Mouse (Mus musculus) intestine, embryonic 14.5 days (tissue): Measurements from ENCODE around the gene Fkbp5. TPM values are rescaled to one million over a fixed set of nuclear protein-coding genes. Genes with fewer than 3 reads are reported as not detected.

Experiments
- ATAC-seq: fragments of 200-750 bp; cut with Nextera tagmentation; replicated peaks from 2 replicates; pipeline ENCODE4 v1.8.0; 2017; ENCODE audit warnings: low read depth, moderate number of reproducible peaks, moderate TSS enrichment, moderate library complexity; ENCODE audit not compliant: low FRiP score, low TSS enrichment
- DNase-seq: peaks from one replicate; pipeline ENCODE4 v3.0.0-alpha.2; 2018; ENCODE audit warnings: low spot score
- H3K27ac ChIP-seq: fragments of 300-500 bp; sonication (generic); 2 replicates; pipeline ENCODE4 v1.5.1; 2014; ENCODE audit warnings: low read depth, mild to moderate bottlenecking, control low read depth
- H3K27me3 ChIP-seq: fragments of 300-500 bp; sonication (generic); replicated peaks from 2 replicates; pipeline ENCODE4 v1.6.1; 2014; ENCODE audit warnings: low read length, control low read depth; ENCODE audit not compliant: control insufficient read depth, insufficient read depth
- H3K36me3 ChIP-seq: fragments of 300-500 bp; sonication (generic); 2 replicates; pipeline ENCODE4 v1.6.1; 2014; ENCODE audit warnings: low read length, control low read depth; ENCODE audit not compliant: control insufficient read depth, insufficient read depth
- H3K4me1 ChIP-seq: fragments of 300-500 bp; sonication (generic); replicated peaks from 2 replicates; pipeline ENCODE4 v1.6.1; 2014; ENCODE audit warnings: low read length, control low read depth, mixed read lengths; ENCODE audit not compliant: control insufficient read depth, insufficient read depth
- H3K4me2 ChIP-seq: fragments of 300-500 bp; sonication (generic); 2 replicates; pipeline ENCODE4 v1.6.1; 2014; ENCODE audit warnings: low read length
- H3K4me3 ChIP-seq: fragments of 300-500 bp; sonication (generic); 2 replicates; pipeline ENCODE4 v1.5.1; 2014; ENCODE audit warnings: low read depth, low read length, control low read depth, mixed read lengths
- H3K9ac ChIP-seq: fragments of 300-500 bp; sonication (generic); 2 replicates; pipeline ENCODE4 v1.6.1; 2014; ENCODE audit warnings: mild to moderate bottlenecking, low read length
- H3K9me3 ChIP-seq: fragments of 300-500 bp; sonication (generic); 2 replicates; pipeline ENCODE4 v1.6.1; 2016; ENCODE audit warnings: low read length, control low read depth; ENCODE audit not compliant: control insufficient read depth
- WGBS: fragments of 180-500 bp; shearing (Covaris S2); extraction: QIAGEN DNeasy Blood & Tissue Kit; methylation state at CpG from one replicate; pipeline ENCODE4 v1.1.7; 2014; 5-methylcytosine and 5-hydroxymethylcytosine counted together
- polyA plus RNA-seq: library from polyadenylated mRNA; unstranded; fragments of >200 nt; fragmentation: Nextera tagmentation; extraction: Ambion mirVana; gene quantifications from 2 replicates; pipeline ENCODE4 v1.2.1, GENCODE M21; 2014

Gene Fkbp5
- polyA plus RNA-seq, 1 experiment from 2014 or later, result 8.7 TPM

DNA sequence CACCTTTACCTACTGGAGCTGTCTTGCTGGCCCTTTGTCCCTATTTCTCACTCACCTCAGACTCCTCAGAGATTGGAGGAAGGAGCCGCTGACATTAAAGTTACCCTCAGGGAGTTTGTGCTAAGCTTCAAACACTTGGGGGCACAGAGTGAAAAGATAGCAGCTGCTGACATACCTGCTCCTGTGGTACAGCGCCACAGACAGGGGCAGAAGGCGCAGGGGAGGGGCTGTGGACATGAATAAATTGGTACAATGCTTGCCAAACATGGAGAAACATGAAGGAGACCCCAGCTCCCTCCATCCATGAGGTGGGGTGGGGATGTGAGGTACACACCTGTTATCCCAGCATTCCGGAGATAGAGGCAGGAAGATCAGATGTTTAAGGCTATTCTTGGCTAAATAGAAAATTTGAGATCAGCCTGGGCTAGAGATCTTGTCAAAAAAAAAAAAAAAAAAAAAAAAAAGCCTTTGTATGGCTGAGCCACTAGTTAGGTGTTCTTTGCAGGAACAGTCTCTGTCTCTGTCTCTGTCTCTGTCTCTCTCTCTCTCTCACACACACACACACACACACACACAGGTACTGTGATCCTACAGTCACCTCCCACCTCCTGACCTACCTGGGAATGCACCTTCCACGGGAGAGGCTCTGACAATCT, 3.9 kb upstream of the Fkbp5 start:
- DNase-seq, result no peak
- H3K4me3 ChIP-seq, result no peak overlapping the region
- H3K9me3 ChIP-seq, result no peaks in the 10 kb centered on the region
- H3K27me3 ChIP-seq, result 0 out of 2 replicates have a peak, but pooled peaks cover 4% of the 10 kb centered on the region
- no peak overlapping the region for H3K27ac ChIP-seq
- no peaks in the 10 kb centered on the region for H3K36me3 ChIP-seq
- no peak overlapping the region for H3K9ac ChIP-seq
- no peak overlapping the region; the same call in 1 of the 2 replicates for H3K4me2 ChIP-seq
- 56% methylated on average over 5 of the region's 5 CpGs for WGBS
- H3K4me1 ChIP-seq, result peaks cover 29% of the 10 kb centered on the region
- ATAC-seq, result 0 out of 2 replicates have a peak, but pooled peaks have one; percentile 14

GRCm38 (mm10) chr17:28520561-28520960, 3.2 kb upstream of the Fkbp5 start:
- no peak for DNase-seq
- WGBS, result 70% methylated on average over 4 of the region's 4 CpGs
- no peak overlapping the region for H3K4me3 ChIP-seq
- H3K27me3 ChIP-seq, result 0 out of 2 replicates have a peak, but pooled peaks cover 4% of the 10 kb centered on the region
- H3K27ac ChIP-seq, result no peak overlapping the region
- no peak overlapping the region for H3K9ac ChIP-seq
- H3K36me3 ChIP-seq, result no peaks in the 10 kb centered on the region
- H3K9me3 ChIP-seq, result no peaks in the 10 kb centered on the region
- peaks cover 36% of the 10 kb centered on the region for H3K4me1 ChIP-seq
- ATAC-seq, result no peak
- H3K4me2 ChIP-seq, result no peak overlapping the region

DNA sequence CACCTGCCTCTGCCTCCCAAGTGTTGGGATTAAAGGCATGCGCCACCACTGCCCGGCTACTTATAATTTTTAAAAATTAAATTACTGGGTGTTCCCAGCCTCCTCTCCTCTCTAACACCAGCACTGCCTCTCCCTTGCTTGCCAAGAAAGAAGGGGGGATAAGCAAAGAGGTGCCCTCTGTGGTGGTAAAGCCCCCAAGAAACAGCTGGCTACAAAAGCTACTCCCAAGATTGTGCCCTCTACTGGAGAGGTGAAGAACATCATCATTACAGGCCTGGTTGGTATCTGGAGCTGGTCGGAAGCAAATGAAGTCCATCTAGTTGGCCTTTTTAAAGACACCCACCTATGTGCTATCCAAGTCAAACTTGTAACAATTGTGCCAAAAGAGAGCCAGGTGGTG, 2.5 kb upstream of the Fkbp5 start:
- H3K27me3 ChIP-seq, result 0 out of 2 replicates have a peak, but pooled peaks cover 4% of the 10 kb centered on the region
- DNase-seq, result no peak
- no peaks in the 10 kb centered on the region for H3K9me3 ChIP-seq
- WGBS, result 91% methylated on average over 3 of the region's 3 CpGs
- no peak for ATAC-seq
- H3K9ac ChIP-seq, result no peak overlapping the region
- peaks cover 37% of the 10 kb centered on the region for H3K4me1 ChIP-seq
- H3K4me2 ChIP-seq, result no peak overlapping the region
- no peak overlapping the region for H3K4me3 ChIP-seq
- H3K36me3 ChIP-seq, result no peaks in the 10 kb centered on the region
- no peak overlapping the region for H3K27ac ChIP-seq

DNA sequence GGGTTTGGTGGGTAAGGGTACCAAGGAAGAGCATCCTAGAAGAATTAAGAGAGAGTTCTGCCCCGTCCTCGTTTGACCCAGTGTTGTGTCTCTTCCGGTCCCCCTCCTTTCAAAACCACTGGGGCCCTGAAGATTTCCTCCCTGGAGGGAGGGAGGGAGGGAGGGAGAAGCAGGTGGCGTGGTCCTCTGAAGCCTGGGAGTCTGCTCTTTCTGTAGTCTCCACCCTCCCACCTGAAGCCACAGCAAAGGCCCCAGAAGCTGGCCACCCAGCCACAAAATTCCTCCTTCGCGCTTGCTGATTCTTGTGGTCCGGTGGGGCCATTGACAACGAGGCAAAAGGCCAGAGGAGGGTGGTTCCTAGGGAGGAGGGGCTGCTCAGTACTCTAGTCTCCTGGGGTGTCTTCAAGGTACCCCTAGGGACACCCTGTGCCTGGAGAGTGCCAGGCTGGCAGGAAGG, 1.3 kb upstream of the Fkbp5 start:
- WGBS, result 31% methylated on average over 8 of the region's 8 CpGs
- Histone ChIP-seq H3K27me3 (0 out of 2 replicates have a peak, but pooled peaks cover 4% of the 10 kb centered on the region), H3K9me3 (no peaks in the 10 kb centered on the region), H3K9ac (no peak overlapping the region), H3K36me3 (no peaks in the 10 kb centered on the region), H3K27ac (peak overlapping the region; percentile 47; the same call in 1 of the 2 replicates), H3K4me3 (peak overlapping the region; percentile 32), H3K4me2 (peak overlapping the region; percentile 73), H3K4me1 (peaks cover 32% of the 10 kb centered on the region)
- DNase-seq, result no peak
- ATAC-seq, result no peak

- WGBS, result under 1% methylated on average over 38 of the region's 46 CpGs
- Histone ChIP-seq H3K36me3 (no peaks in the 10 kb centered on the region), H3K27ac (peak overlapping the region; percentile 47), H3K4me3 (peak overlapping the region; percentile 32), H3K27me3 (0 out of 2 replicates have a peak, but pooled peaks cover 4% of the 10 kb centered on the region), H3K4me1 (peaks cover 29% of the 10 kb centered on the region), H3K9ac (peak overlapping the region; percentile 37), H3K4me2 (peak overlapping the region; percentile 73), H3K9me3 (no peaks in the 10 kb centered on the region)
- ATAC-seq (peak; percentile 38), DNase-seq (peak; percentile 80)
These were observed 758 bp upstream of the Fkbp5 start for GRCm38 (mm10) chr17:28517956-28518614.

DNA sequence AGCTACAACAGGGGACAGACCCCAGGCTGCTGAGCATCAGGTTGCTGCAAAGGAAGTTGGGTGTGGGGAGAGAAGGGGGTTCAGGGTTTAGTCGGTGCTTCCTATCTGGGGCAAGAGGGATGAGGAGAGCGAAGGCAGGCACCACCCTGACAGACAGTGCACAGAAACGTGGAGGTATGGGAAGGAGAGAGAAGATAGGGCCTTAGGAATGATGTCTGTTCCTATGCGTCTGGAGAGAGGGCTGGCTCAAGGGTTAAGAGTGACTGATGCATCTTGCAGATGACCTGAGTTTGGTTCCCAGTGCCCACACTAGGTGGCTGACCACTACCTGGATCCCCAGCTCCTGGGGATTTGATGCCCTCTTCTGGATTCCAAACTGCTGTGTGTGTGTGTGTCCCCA, 446 bp downstream of the Fkbp5 start:
- no peak for DNase-seq
- peak overlapping the region; percentile 47 for H3K27ac ChIP-seq
- no peak overlapping the region for H3K9ac ChIP-seq
- no peaks in the 10 kb centered on the region for H3K9me3 ChIP-seq
- H3K36me3 ChIP-seq, result no peaks in the 10 kb centered on the region
- peaks cover 30% of the 10 kb centered on the region for H3K4me1 ChIP-seq
- ATAC-seq, result no peak
- 55% methylated on average over 4 of the region's 4 CpGs for WGBS
- H3K4me2 ChIP-seq, result peak overlapping the region; percentile 73; the same call in 1 of the 2 replicates
- no peak overlapping the region for H3K4me3 ChIP-seq
- 0 out of 2 replicates have a peak, but pooled peaks cover 4% of the 10 kb centered on the region for H3K27me3 ChIP-seq

DNA sequence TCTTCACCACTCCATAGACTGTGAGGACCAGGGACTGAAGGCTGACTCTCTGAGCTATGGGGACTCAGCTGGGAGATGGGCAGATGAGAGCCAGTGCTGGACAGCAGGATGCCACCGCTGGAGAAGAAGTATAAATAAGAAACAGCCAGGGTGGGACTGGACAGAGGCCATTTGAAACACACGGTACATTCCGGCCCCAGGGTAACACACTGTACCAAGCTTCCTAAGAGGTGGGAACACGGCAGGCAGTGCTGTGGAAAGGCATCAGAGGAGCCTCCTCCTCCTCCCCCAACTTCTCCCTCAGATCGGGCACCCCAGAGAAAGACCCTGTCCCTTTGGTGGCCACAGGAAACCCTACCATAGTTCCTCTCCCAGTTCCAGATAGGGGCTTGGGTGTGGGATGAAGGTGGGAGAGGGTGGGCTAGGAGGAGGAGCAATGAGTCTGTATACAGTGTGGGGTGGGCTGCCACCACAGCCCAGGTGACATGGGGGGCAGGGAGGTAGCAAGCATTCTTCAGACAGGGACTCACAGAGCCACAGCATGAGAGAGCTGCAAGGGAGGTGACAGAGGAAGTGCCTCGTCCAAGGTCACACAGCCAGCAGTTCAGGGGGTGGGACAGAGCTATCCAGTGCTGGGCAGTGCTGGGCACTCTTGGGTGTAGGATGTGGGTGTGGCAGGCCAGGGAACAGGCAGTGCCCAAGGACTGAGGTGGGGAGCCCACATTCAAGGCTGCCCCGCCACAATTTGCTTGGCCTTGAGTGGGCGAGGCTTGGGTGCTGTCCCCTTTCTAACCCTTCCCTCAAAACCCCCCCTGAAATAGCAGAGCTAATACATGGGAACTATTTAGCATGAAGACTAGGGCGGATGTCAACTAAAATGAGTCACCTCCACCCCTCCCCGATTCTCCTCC, 1.6 kb downstream of the Fkbp5 start:
- H3K4me3 ChIP-seq, result no peak overlapping the region
- H3K27me3 ChIP-seq, result 0 out of 2 replicates have a peak, but pooled peaks cover under 1% of the 10 kb centered on the region
- H3K9me3 ChIP-seq, result no peaks in the 10 kb centered on the region
- no peaks in the 10 kb centered on the region for H3K36me3 ChIP-seq
- H3K27ac ChIP-seq, result no peak overlapping the region
- no peak overlapping the region for H3K9ac ChIP-seq
- no peak for DNase-seq
- H3K4me1 ChIP-seq, result peaks cover 37% of the 10 kb centered on the region
- ATAC-seq, result no peak
- WGBS, result 62% methylated on average over 10 of the region's 10 CpGs
- no peak overlapping the region for H3K4me2 ChIP-seq

DNA sequence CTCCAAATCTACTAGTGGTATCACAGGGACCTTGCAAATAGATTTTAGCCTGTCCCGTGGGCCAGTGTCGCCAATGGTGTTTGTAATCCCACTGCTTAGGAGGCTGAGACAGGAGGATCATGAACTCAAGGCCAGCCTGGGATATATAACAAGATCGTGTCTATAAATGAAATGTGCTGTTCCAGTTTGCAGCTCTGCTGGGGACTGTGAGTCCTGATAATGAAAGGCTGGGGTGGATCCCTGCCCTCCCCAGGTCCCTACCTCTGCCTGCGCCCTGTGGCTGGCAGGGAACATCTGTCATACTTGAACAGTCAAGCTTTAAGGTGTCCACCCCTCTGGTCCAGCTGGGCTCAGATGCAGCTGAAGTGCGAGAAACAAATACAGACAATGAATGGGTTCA, 2.8 kb downstream of the Fkbp5 start:
- no peaks in the 10 kb centered on the region for H3K36me3 ChIP-seq
- no peak for ATAC-seq
- no peaks in the 10 kb centered on the region for H3K27me3 ChIP-seq
- no peak overlapping the region for H3K4me3 ChIP-seq
- WGBS, result 58% methylated on average over 5 of the region's 5 CpGs
- no peak for DNase-seq
- no peaks in the 10 kb centered on the region for H3K9me3 ChIP-seq
- H3K4me2 ChIP-seq, result no peak overlapping the region
- H3K4me1 ChIP-seq, result peaks cover 41% of the 10 kb centered on the region
- no peak overlapping the region for H3K9ac ChIP-seq
- no peak overlapping the region for H3K27ac ChIP-seq
